Mouse (Mus musculus): ENCODE results near the gene Gm9736. TPM values are rescaled to one million over a fixed set of nuclear protein-coding genes. Genes with fewer than 3 reads are reported as not detected.
"Not testable (repeated sequence)": the region's sequence is repeated elsewhere in the genome, so short reads cannot be mapped to it uniquely, and the experiment has no call there.

Gm9736 gene
- total RNA-seq (2022): not detected

- not testable (repeated sequence) for DNase-seq (ENCODE audit: low spot score in 2 of 2)
These were observed at the start of gene Gm9736 for GRCm38 (mm10) chr10:77751254-77751653. Gene Gm9736 (minus strand): TSS chr10:77751354.

- no peak for DNase-seq (ENCODE audit: low spot score in 2 of 2)
These were observed 47.9 kb upstream of the Gm9736 start, which contains the start of gene Gm19668 for GRCm38 (mm10) chr10:77798921-77799508. Gene Gm19668 (minus strand): TSS chr10:77799133.

- not testable (repeated sequence) for DNase-seq (ENCODE audit: low spot score in 2 of 2)
These were observed 47.2 kb upstream of the Gm9736 start for GRCm38 (mm10) chr10:77798164-77798920.

- no peak for DNase-seq (ENCODE audit: low spot score in 2 of 2)
These were observed 46.5 kb upstream of the Gm9736 start for GRCm38 (mm10) chr10:77797677-77798076.

- no peak for DNase-seq (ENCODE audit: low spot score in 2 of 2)
These were observed 43.8 kb upstream of the Gm9736 start, which contains the start of gene Gm9639 for GRCm38 (mm10) chr10:77794976-77795375. Gene Gm9639 (minus strand): TSS chr10:77795076.

- DNase-seq (ENCODE audit: low spot score in 2 of 2): no peak
These were observed 37.5 kb upstream of the Gm9736 start for GRCm38 (mm10) chr10:77788621-77789020.

GRCm38 (mm10) chr10:77787876-77788275 is 36.7 kb upstream of the Gm9736 start, which contains the start of gene Gm7137:
Gene Gm7137 (minus strand): TSS chr10:77788200.
- DNase-seq (ENCODE audit: low spot score in 2 of 2): not testable (repeated sequence)

- not testable (repeated sequence) for DNase-seq (ENCODE audit: low spot score in 2 of 2)
These were observed 32.2 kb upstream of the Gm9736 start for GRCm38 (mm10) chr10:77783396-77783795.

GRCm38 (mm10) chr10:77782442-77782841 is 31.3 kb upstream of the Gm9736 start, which contains the start of gene Gm3250:
Gene Gm3250 (minus strand): TSS chr10:77782542.
- DNase-seq (ENCODE audit: low spot score in 2 of 2): not testable (repeated sequence)

- DNase-seq (ENCODE audit: low spot score in 2 of 2): not testable (repeated sequence)
These were observed 25.7 kb upstream of the Gm9736 start, which contains the start of gene Gm7138 for GRCm38 (mm10) chr10:77776844-77777243. Gene Gm7138 (minus strand): TSS chr10:77776944.

- DNase-seq (ENCODE audit: low spot score in 2 of 2): not testable (repeated sequence)
These were observed 21.0 kb upstream of the Gm9736 start for GRCm38 (mm10) chr10:77772142-77772541.

- DNase-seq (ENCODE audit: low spot score in 2 of 2): not testable (repeated sequence)
These were observed 20.1 kb upstream of the Gm9736 start, which contains the start of gene Gm3238 for GRCm38 (mm10) chr10:77771225-77771624. Gene Gm3238 (minus strand): TSS chr10:77771325.

- no peak for DNase-seq (ENCODE audit: low spot score in 2 of 2)
These were observed 18.6 kb upstream of the Gm9736 start for GRCm38 (mm10) chr10:77769727-77770126.

- not testable (repeated sequence) for DNase-seq (ENCODE audit: low spot score in 2 of 2)
These were observed 8.4 kb upstream of the Gm9736 start, which contains the start of gene Gm3233 for GRCm38 (mm10) chr10:77759582-77759981. Gene Gm3233 (minus strand): TSS chr10:77759682.

GRCm38 (mm10) chr10:77753448-77753847 is 2.3 kb upstream of the Gm9736 start:
- DNase-seq (ENCODE audit: low spot score in 2 of 2): no peak

GRCm38 (mm10) chr10:77752312-77752711 is 1.2 kb upstream of the Gm9736 start:
- DNase-seq (ENCODE audit: low spot score in 2 of 2): not testable (repeated sequence)

- not testable (repeated sequence) for DNase-seq (ENCODE audit: low spot score in 2 of 2)
These were observed 468 bp downstream of the Gm9736 start for GRCm38 (mm10) chr10:77750686-77751085.

- DNase-seq (ENCODE audit: low spot score in 2 of 2): not testable (repeated sequence)
These were observed 9.0 kb downstream of the Gm9736 start, which contains the start of gene Gm18596 for GRCm38 (mm10) chr10:77741924-77742688. Gene Gm18596 (minus strand): TSS chr10:77742638.

GRCm38 (mm10) chr10:77738929-77739328 is 12.2 kb downstream of the Gm9736 start:
- DNase-seq (ENCODE audit: low spot score in 2 of 2): no peak

GRCm38 (mm10) chr10:77735928-77736327 is 15.2 kb downstream of the Gm9736 start:
- no peak for DNase-seq (ENCODE audit: low spot score in 2 of 2)

GRCm38 (mm10) chr10:77729241-77729640 is 21.9 kb downstream of the Gm9736 start:
- DNase-seq (ENCODE audit: low spot score in 2 of 2): no peak

Data from layer of hippocampus, adult 8-10 months (tissue).